Mouse (Mus musculus) megakaryocyte, embryonic 14.5 days (primary cell): ENCODE results near the gene Mrpl54.

Source experiments
- FLI1 ChIP-seq: IDR thresholded peaks from 2 replicates; pipeline ENCODE4 v1.6.1; 2012; ENCODE audit warnings: low read length, inconsistent platforms, mixed read lengths
- GATA1 ChIP-seq: IDR thresholded peaks from 3 replicates; pipeline ENCODE4 v1.6.1; 2012; ENCODE audit warnings: mixed read lengths, low read length, inconsistent platforms, borderline replicate concordance

- TF ChIP-seq FLI1 (no peak), GATA1 (no peak)
Measured at GRCm38 (mm10) chr10:81303258-81303657, 36.5 kb upstream of the Mrpl54 start.
